Mouse (Mus musculus): ENCODE measurements around the gene Hibadh.

DNA sequence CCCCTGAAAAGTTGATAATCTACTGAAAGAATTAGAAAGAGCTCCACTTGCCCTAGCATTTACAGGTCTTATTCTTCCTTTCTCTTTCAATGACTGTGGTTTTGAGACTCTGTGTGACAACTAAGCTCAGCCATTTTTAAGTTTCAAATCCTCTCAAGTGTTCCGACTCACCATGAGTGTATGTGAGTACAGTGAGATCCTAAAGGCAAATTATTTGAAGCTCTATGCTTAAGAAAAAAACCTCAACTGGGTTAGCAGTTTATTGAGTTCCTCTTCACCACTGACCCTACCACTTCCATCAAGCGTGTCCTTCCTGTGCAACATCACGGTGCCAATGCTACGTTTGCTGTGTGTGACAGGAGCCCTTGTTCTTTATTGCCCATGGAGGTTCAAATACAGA lies 9.6 kb downstream of the Hibadh start:
- no peak for TF ChIP-seq CTCF (IDR thresholded peaks at IDR 0.05; ENCODE audit: insufficient read depth, low read length)
- TF ChIP-seq POLR2A (IDR thresholded peaks at IDR 0.05; ENCODE audit: borderline replicate concordance, extremely low read depth, low read depth, low read length): no peak
